Mouse (Mus musculus): ENCODE measurements around the gene Myo1f. TPM values are rescaled to one million over a fixed set of nuclear protein-coding genes. Genes with fewer than 3 reads are reported as not detected.
A peak's percentile ranks its signal among the peaks of the same experiment; 100 is the strongest.

The Myo1f gene
- polyA plus RNA-seq, 1 experiment from 2014 or later: 2.2 TPM

DNA sequence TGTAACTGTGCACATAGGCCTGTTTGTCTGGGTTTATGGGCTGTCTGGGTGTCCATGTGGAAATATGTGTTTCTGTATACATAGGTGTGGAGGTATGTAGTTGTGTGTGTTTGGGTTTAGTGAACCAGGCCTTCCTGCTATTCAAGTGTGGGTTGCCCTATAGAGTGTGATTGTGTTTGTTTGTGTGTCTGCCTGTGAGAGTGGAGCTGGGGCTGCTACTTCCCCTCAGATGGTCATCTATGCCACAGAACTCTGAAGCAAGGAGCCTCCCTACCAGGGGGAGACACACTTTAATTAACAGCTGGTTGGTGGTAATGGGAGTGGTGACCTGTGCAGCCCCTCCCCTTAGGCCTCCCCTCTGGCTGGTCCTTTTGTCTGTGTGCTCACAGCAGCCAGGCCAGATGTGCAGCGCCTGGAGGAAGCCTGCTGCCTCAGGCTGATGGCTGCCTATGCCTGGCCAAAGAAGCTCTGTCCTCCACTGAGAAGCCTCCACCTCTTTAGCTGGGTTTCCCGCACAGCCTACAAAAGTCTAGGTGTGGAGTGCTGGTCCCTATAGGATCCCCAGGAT lies 30.6 kb upstream of the Myo1f start:
- H3K36me3 ChIP-seq (ENCODE audit: control insufficient read depth, insufficient read depth, low read length): no peaks in the 10 kb centered on the region; the same call in 1 of the 2 replicates
- H3K27ac ChIP-seq (ENCODE audit: low read depth, low read length): peak overlapping the region; percentile 57; the same call in 1 of the 2 replicates
- H3K9ac ChIP-seq (ENCODE audit: low read length): peak overlapping the region; percentile 74
- peak overlapping the region; percentile 72 for H3K4me2 ChIP-seq (ENCODE audit: low read depth, low read length, severe bottlenecking)
- H3K27me3 ChIP-seq (ENCODE audit: control insufficient read depth, insufficient read depth, low read length): no peaks in the 10 kb centered on the region
- no peaks in the 10 kb centered on the region for H3K9me3 ChIP-seq (ENCODE audit: control insufficient read depth, low read length)
- H3K4me1 ChIP-seq (replicated peaks; ENCODE audit: control insufficient read depth, insufficient read depth, low read length): peaks cover 9% of the 10 kb centered on the region; the same call in 1 of the 2 replicates
- H3K4me3 ChIP-seq (ENCODE audit: low read depth, low read length): peak overlapping the region; percentile 62
- WGBS: 4% methylated on average over 2 of the region's 2 CpGs
- DNase-seq (ENCODE audit: low spot score) (peak; percentile 69), ATAC-seq (replicated peaks; ENCODE audit: low FRiP score) (peak; percentile 31)

DNA sequence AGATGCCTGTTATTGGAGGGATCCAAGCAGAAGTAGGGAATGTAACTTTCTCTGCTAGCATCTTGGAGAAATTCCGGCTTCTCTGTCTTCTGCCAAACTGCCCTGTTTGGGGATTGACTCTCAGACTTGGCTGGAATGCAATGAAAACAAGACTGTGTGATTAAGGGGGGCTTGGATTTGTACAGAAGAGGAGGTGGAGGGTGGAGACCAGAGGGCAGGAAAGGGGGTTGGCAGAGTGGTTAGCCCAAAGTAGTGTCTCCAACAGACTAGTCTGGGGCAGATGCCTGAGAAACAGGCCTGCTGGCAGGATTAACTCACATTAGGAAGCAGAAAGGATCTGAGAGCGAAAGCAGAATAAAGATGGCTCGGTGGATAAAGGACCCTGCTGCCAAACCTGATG lies 29.0 kb upstream of the Myo1f start:
- no peak for DNase-seq (ENCODE audit: low spot score)
- no peak for ATAC-seq (replicated peaks; ENCODE audit: low FRiP score)
- 58% methylated on average over 3 of the region's 3 CpGs for WGBS
- Histone ChIP-seq H3K36me3 (ENCODE audit: control insufficient read depth, insufficient read depth, low read length) (no peaks in the 10 kb centered on the region; the same call in 1 of the 2 replicates), H3K4me3 (ENCODE audit: low read depth, low read length) (no peak overlapping the region), H3K4me2 (ENCODE audit: low read depth, low read length, severe bottlenecking) (no peak overlapping the region), H3K9me3 (ENCODE audit: control insufficient read depth, low read length) (no peaks in the 10 kb centered on the region), H3K27ac (ENCODE audit: low read depth, low read length) (no peak overlapping the region), H3K4me1 (replicated peaks; ENCODE audit: control insufficient read depth, insufficient read depth, low read length) (peaks cover 9% of the 10 kb centered on the region; the same call in 1 of the 2 replicates), H3K27me3 (ENCODE audit: control insufficient read depth, insufficient read depth, low read length) (no peaks in the 10 kb centered on the region), H3K9ac (ENCODE audit: low read length) (no peak overlapping the region)

DNA sequence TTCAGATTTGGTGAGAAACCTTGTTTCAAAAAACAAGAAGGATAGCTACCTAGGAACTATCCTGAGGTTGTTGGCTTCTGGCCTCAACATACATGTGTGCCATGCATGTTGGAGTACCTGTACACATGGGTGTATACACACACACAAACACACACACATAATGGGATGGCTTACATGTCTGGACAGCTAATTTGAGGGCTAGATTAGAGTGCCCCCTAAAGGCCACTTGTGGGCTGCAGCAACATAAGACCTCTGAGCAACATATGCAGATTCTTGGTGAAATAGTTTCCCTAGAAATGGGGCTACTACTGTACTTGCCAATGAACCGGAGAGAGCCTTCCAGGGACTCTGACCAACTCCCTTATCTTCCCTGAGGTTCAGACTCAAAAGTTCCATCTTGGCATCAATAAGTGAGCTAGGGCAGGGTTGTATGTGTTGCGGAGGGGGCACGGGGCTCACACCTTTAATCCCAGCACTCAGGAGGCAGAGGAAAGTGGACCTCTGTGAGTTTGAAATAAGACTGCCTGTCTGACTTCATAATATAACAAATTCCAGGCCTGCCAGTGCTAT lies 16.3 kb upstream of the Myo1f start:
- no peak overlapping the region for H3K4me3 ChIP-seq (ENCODE audit: low read depth, low read length)
- DNase-seq (ENCODE audit: low spot score) (no peak), ATAC-seq (replicated peaks; ENCODE audit: low FRiP score) (no peak)
- no peaks in the 10 kb centered on the region for H3K9me3 ChIP-seq (ENCODE audit: control insufficient read depth, low read length)
- 91% methylated on average over 3 of the region's 3 CpGs for WGBS
- H3K4me1 ChIP-seq (replicated peaks; ENCODE audit: control insufficient read depth, insufficient read depth, low read length): no peaks in the 10 kb centered on the region
- H3K4me2 ChIP-seq (ENCODE audit: low read depth, low read length, severe bottlenecking): no peak overlapping the region
- no peak overlapping the region for H3K27ac ChIP-seq (ENCODE audit: low read depth, low read length)
- no peaks in the 10 kb centered on the region; the same call in 1 of the 2 replicates for H3K36me3 ChIP-seq (ENCODE audit: control insufficient read depth, insufficient read depth, low read length)
- no peaks in the 10 kb centered on the region for H3K27me3 ChIP-seq (ENCODE audit: control insufficient read depth, insufficient read depth, low read length)
- H3K9ac ChIP-seq (ENCODE audit: low read length): no peak overlapping the region

DNA sequence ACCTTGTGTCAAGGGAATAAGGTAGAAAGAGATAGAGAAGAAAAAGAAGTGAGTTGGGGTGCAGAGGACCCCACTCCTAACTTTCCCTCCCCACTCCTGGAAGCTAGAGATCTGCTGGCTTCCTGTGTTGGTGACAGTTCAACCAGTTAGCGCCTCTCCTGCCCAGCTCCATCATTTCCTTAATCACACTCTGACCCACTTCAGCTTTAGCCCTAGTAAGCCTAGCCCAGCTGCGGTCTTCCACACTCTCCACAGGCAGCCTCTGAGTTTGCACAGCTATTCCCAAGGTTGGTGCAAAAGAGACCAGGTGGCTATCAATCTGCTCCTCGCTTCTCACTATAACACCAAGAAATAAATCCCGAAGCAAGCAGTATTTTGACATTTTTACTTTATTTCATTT lies 15.6 kb upstream of the Myo1f start:
- no peaks in the 10 kb centered on the region; the same call in 1 of the 2 replicates for H3K36me3 ChIP-seq (ENCODE audit: control insufficient read depth, insufficient read depth, low read length)
- no peak overlapping the region for H3K9ac ChIP-seq (ENCODE audit: low read length)
- H3K27ac ChIP-seq (ENCODE audit: low read depth, low read length): no peak overlapping the region
- H3K4me3 ChIP-seq (ENCODE audit: low read depth, low read length): no peak overlapping the region
- ATAC-seq (replicated peaks; ENCODE audit: low FRiP score) (no peak), DNase-seq (ENCODE audit: low spot score) (no peak)
- H3K4me2 ChIP-seq (ENCODE audit: low read depth, low read length, severe bottlenecking): no peak overlapping the region
- H3K4me1 ChIP-seq (replicated peaks; ENCODE audit: control insufficient read depth, insufficient read depth, low read length): no peaks in the 10 kb centered on the region
- H3K9me3 ChIP-seq (ENCODE audit: control insufficient read depth, low read length): no peaks in the 10 kb centered on the region
- H3K27me3 ChIP-seq (ENCODE audit: control insufficient read depth, insufficient read depth, low read length): no peaks in the 10 kb centered on the region
- 97% methylated on average over 4 of the region's 4 CpGs for WGBS

DNA sequence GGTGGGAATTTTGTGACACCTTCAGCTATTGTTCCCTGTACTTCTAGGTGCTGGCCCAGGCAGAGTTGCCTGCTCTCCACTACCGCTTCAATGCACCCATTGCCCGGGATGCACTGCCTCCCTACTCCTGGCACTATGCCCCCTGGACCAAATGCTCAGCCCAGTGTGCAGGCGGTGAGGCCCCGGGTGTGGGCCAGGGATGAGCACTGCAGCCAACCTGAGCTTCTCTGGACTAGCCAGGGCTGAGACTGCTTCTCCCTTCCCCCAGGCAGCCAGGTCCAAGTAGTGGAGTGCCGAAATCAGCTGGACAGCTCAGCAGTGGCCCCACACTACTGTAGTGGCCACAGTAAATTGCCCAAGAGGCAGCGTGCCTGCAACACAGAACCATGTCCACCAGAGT lies 6.3 kb upstream of the Myo1f start:
- H3K9ac ChIP-seq (ENCODE audit: low read length): no peak overlapping the region
- no peaks in the 10 kb centered on the region for H3K4me1 ChIP-seq (replicated peaks; ENCODE audit: control insufficient read depth, insufficient read depth, low read length)
- 88% methylated on average over 6 of the region's 6 CpGs for WGBS
- DNase-seq (ENCODE audit: low spot score) (no peak), ATAC-seq (replicated peaks; ENCODE audit: low FRiP score) (no peak)
- no peaks in the 10 kb centered on the region for H3K27me3 ChIP-seq (ENCODE audit: control insufficient read depth, insufficient read depth, low read length)
- H3K4me2 ChIP-seq (ENCODE audit: low read depth, low read length, severe bottlenecking): no peak overlapping the region
- no peak overlapping the region for H3K27ac ChIP-seq (ENCODE audit: low read depth, low read length)
- no peaks in the 10 kb centered on the region for H3K36me3 ChIP-seq (ENCODE audit: control insufficient read depth, insufficient read depth, low read length)
- no peak overlapping the region for H3K4me3 ChIP-seq (ENCODE audit: low read depth, low read length)
- H3K9me3 ChIP-seq (ENCODE audit: control insufficient read depth, low read length): no peaks in the 10 kb centered on the region

DNA sequence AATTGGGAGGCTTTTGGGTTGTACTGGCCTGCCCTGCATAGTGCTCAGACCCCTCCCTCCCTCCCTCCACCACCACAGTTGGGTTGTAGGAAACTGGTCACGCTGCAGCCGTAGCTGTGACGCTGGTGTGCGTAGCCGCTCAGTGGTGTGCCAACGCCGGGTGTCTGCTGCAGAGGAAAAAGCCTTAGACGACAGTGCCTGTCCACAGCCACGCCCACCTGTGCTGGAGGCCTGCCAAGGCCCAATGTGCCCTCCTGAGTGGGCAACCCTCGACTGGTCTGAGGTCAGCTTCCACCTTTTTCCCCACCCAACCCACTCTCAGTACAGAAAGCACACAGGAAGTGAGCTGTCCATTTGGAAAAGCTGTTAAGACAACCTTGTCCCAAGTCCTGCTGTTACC lies 5.1 kb upstream of the Myo1f start:
- Histone ChIP-seq H3K27me3 (ENCODE audit: control insufficient read depth, insufficient read depth, low read length) (no peaks in the 10 kb centered on the region), H3K27ac (ENCODE audit: low read depth, low read length) (no peak overlapping the region), H3K4me2 (ENCODE audit: low read depth, low read length, severe bottlenecking) (no peak overlapping the region), H3K36me3 (ENCODE audit: control insufficient read depth, insufficient read depth, low read length) (no peaks in the 10 kb centered on the region), H3K4me3 (ENCODE audit: low read depth, low read length) (no peak overlapping the region), H3K4me1 (replicated peaks; ENCODE audit: control insufficient read depth, insufficient read depth, low read length) (no peaks in the 10 kb centered on the region), H3K9ac (ENCODE audit: low read length) (no peak overlapping the region), H3K9me3 (ENCODE audit: control insufficient read depth, low read length) (no peaks in the 10 kb centered on the region)
- ATAC-seq (replicated peaks; ENCODE audit: low FRiP score) (no peak), DNase-seq (ENCODE audit: low spot score) (no peak)
- WGBS: 85% methylated on average over 10 of the region's 10 CpGs

DNA sequence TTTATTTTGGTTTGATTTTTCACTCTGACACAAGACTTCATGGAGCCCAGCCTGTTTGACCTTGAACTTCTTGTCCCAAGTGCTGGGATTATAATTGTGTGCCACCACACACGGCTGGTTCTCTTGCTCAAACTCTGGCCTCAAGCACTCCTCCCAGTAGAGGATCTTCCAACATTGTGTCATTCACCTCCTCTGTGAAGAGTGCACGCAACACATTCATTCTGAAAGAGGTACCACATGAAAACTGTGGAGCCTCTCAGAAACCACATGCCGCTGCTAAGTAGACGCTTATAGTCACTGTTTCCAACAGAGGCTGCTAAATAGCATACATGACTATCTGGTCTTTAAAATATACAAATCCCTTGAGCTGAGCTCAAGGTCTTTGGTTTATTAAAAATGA lies 3.4 kb upstream of the Myo1f start:
- Histone ChIP-seq H3K27me3 (ENCODE audit: control insufficient read depth, insufficient read depth, low read length) (no peaks in the 10 kb centered on the region), H3K4me3 (ENCODE audit: low read depth, low read length) (no peak overlapping the region), H3K4me1 (replicated peaks; ENCODE audit: control insufficient read depth, insufficient read depth, low read length) (no peaks in the 10 kb centered on the region), H3K9ac (ENCODE audit: low read length) (no peak overlapping the region), H3K27ac (ENCODE audit: low read depth, low read length) (no peak overlapping the region), H3K9me3 (ENCODE audit: control insufficient read depth, low read length) (no peaks in the 10 kb centered on the region), H3K36me3 (ENCODE audit: control insufficient read depth, insufficient read depth, low read length) (no peaks in the 10 kb centered on the region), H3K4me2 (ENCODE audit: low read depth, low read length, severe bottlenecking) (no peak overlapping the region)
- DNase-seq (ENCODE audit: low spot score): no peak
- ATAC-seq (replicated peaks; ENCODE audit: low FRiP score): no peak
- 94% methylated on average over 4 of the region's 4 CpGs for WGBS

DNA sequence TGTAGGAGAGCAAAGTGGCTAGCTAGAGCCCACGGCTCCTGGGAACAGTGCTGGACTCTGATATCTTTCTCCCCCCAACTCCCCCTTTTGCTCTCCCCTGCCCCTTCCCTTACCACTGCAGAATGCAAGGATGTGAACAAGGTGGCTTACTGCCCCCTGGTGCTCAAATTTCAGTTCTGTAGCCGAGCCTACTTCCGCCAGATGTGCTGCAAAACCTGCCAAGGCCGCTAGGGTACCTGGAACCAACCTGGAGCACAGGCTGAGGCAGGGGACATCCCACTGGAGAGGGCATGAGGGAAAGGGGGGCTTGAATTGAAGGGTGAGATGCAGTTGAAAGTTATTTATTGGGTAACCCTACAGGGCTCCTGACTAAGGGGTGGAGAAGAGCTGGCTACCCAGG lies 2.5 kb upstream of the Myo1f start:
- no peaks in the 10 kb centered on the region for H3K36me3 ChIP-seq (ENCODE audit: control insufficient read depth, insufficient read depth, low read length)
- ATAC-seq (replicated peaks; ENCODE audit: low FRiP score): peak; percentile 27; the same call in 1 of the 2 replicates

DNA sequence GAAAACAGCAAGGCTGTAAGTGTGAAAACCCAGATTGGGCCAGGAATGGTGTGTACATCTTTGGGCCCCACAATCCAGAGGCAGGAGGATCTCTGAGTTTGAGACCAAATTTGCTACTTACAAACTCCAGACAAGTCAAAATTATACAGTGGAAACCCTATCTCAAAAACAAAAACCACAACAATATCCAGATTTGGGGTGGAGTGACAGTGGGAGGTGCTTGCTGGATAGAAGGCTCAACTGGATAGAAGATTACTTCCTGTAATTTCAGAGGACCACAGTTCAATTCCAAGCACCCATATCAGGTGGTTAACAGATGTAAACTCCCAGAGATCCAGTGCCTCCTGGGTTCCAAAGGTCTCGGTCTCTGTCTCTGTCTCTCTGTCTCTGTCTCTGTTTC lies 971 bp upstream of the Myo1f start:
- Histone ChIP-seq H3K4me3 (ENCODE audit: low read depth, low read length) (no peak overlapping the region), H3K4me2 (ENCODE audit: low read depth, low read length, severe bottlenecking) (no peak overlapping the region), H3K36me3 (ENCODE audit: control insufficient read depth, insufficient read depth, low read length) (no peaks in the 10 kb centered on the region), H3K9ac (ENCODE audit: low read length) (no peak overlapping the region), H3K4me1 (replicated peaks; ENCODE audit: control insufficient read depth, insufficient read depth, low read length) (no peaks in the 10 kb centered on the region), H3K27ac (ENCODE audit: low read depth, low read length) (no peak overlapping the region), H3K9me3 (ENCODE audit: control insufficient read depth, low read length) (no peaks in the 10 kb centered on the region), H3K27me3 (ENCODE audit: control insufficient read depth, insufficient read depth, low read length) (no peaks in the 10 kb centered on the region)
- ATAC-seq (replicated peaks; ENCODE audit: low FRiP score): no peak
- DNase-seq (ENCODE audit: low spot score): no peak
- WGBS: 95% methylated on average over 1 of the region's 1 CpGs

More for the DNA sequence above, 2.5 kb upstream of the Myo1f start:
- Histone ChIP-seq H3K4me1 (replicated peaks; ENCODE audit: control insufficient read depth, insufficient read depth, low read length) (no peaks in the 10 kb centered on the region), H3K27ac (ENCODE audit: low read depth, low read length) (no peak overlapping the region), H3K9me3 (ENCODE audit: control insufficient read depth, low read length) (no peaks in the 10 kb centered on the region), H3K4me2 (ENCODE audit: low read depth, low read length, severe bottlenecking) (no peak overlapping the region), H3K4me3 (ENCODE audit: low read depth, low read length) (no peak overlapping the region), H3K9ac (ENCODE audit: low read length) (no peak overlapping the region), H3K27me3 (ENCODE audit: control insufficient read depth, insufficient read depth, low read length) (no peaks in the 10 kb centered on the region)
- 44% methylated on average over 4 of the region's 4 CpGs for WGBS
- peak; percentile 71 for DNase-seq (ENCODE audit: low spot score)
